Mouse (Mus musculus): Measurements from ENCODE around the gene Esrrg.

DNA sequence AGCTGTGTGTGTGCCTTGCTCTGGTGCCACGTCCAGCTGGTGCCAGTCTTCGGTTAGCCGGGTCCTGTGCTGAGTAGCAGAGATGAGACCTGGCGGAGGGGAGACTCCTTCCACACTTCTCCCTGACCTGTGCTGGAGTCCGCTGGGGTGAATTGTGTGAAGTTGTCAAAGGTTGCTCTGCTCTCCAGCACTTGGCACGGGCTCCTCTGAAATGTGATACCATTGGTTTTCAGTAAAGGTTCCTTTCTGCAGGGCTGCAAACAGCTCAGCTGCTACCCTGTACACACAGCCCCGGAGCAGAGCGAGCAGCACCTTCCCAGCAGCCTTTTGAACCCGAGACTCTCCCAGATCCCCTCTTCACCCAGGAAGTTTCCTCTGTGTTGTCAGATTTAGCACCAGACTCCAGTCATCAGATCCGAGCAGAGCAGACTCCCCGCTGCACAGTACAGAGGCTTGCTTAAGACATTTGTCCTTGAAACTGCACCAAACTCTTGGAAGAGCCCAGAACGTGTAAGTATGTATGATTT lies 53.6 kb downstream of the Esrrg start:
- TF ChIP-seq CTCF (IDR thresholded peaks at IDR 0.05) (no peak), POLR2A (IDR thresholded peaks at IDR 0.05; ENCODE audit: insufficient read depth, low read depth, low read length) (no peak), EP300 (IDR thresholded peaks at IDR 0.05; ENCODE audit: insufficient read depth, low read depth, low read length) (no peak)
